Mouse (Mus musculus) lung, embryonic 14.5 days (tissue): ENCODE results near the gene Klhl12. TPM values are rescaled to one million over a fixed set of nuclear protein-coding genes. Genes with fewer than 3 reads are reported as not detected.

Experiments used
- ATAC-seq: fragments of 200-750 bp; cut with Nextera tagmentation; 2 replicates; pipeline ENCODE4 v1.8.0; 2017; ENCODE audit warnings: mild to moderate bottlenecking, moderate TSS enrichment, moderate library complexity; ENCODE audit not compliant: insufficient read depth
- DNase-seq: peaks from one replicate; pipeline ENCODE4 v3.0.0-alpha.2; 2015
- H3K27ac ChIP-seq: fragments of 300-500 bp; sonication (generic); 2 replicates; pipeline ENCODE4 v1.5.1; 2014; ENCODE audit warnings: low read depth, mild to moderate bottlenecking, moderate library complexity
- H3K27me3 ChIP-seq: fragments of 300-500 bp; sonication (generic); 2 replicates; pipeline ENCODE4 v1.6.1; 2014; ENCODE audit warnings: low read length, control low read depth; ENCODE audit not compliant: insufficient read depth
- H3K36me3 ChIP-seq: fragments of 300-500 bp; sonication (generic); 2 replicates; pipeline ENCODE4 v1.6.1; 2014; ENCODE audit warnings: control low read depth; ENCODE audit not compliant: insufficient read depth
- H3K4me1 ChIP-seq: fragments of 300-500 bp; sonication (generic); 2 replicates; pipeline ENCODE4 v1.6.1; 2014; ENCODE audit warnings: antibody characterized with exemption, control low read depth; ENCODE audit not compliant: insufficient read depth
- H3K4me2 ChIP-seq: fragments of 300-500 bp; sonication (generic); 2 replicates; pipeline ENCODE4 v1.6.1; 2014; ENCODE audit warnings: mild to moderate bottlenecking
- H3K4me3 ChIP-seq: fragments of 300-500 bp; sonication (generic); 2 replicates; pipeline ENCODE4 v1.5.1; 2014; ENCODE audit warnings: low read depth, low read length
- H3K9ac ChIP-seq: fragments of 300-500 bp; sonication (generic); 2 replicates; pipeline ENCODE4 v1.6.1; 2014
- H3K9me3 ChIP-seq: fragments of 300-500 bp; sonication (generic); 2 replicates; pipeline ENCODE4 v1.6.1; 2016; ENCODE audit warnings: low read depth, low read length, control low read depth
- CTCF ChIP-seq: IDR thresholded peaks from 2 replicates; pipeline ENCODE4 v1.5.1; 2016; ENCODE audit warnings: antibody characterized with exemption, low read depth
- WGBS: fragments of 180-500 bp; shearing (Covaris S2); extraction: QIAGEN DNeasy Blood & Tissue Kit; methylation state at CpG from one replicate; pipeline ENCODE4 v1.1.7; 2014; 5-methylcytosine and 5-hydroxymethylcytosine counted together
- polyA plus RNA-seq: library from polyadenylated mRNA; unstranded; fragments of >200 nt; fragmentation: Nextera tagmentation; extraction: Ambion mirVana; gene quantifications from 2 replicates; pipeline ENCODE4 v1.2.1, GENCODE M21; 2014

Gene Klhl12
- polyA plus RNA-seq, 1 experiment from 2014 or later, result 29.9 TPM

DNA sequence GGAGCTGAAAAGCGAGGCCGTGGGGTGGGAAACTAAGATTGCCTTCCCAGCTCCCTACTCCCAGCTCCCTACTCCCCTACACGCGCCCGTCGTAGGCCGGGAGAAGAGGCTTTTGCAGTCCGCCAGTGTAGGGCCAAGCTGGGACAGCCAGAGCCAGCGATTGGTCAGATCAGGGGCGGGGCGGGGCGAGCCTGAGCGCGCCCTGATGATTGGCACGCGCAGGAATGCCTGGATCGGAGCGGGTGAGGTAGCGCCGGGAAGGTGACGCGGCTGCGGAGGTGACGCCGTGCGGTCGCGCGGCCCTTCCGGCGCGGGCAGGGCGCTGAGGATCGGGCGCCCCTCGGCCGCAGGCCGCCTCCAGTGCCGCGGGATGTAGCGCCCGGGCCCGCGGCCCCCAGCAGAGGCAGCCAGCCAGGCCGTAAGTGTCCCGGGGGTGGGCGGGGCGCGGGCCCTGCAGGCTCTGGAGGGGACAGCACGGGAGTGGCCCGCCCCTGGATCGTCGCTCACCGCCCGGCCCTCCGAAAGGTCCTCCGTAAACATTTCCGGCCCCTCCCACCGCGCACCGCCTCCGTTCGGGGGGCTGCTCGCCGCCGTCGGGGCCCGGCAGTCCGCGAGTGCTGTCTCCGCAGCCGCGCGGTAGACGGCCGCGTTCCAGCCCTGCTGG, 40.0 kb upstream of the Klhl12 start, which contains the start of gene Adipor1:
Gene Adipor1, plus strand, starts transcription at position 211 of the 664 bp plus-strand sequence.
- H3K4me3 ChIP-seq, result peak within 1 kb of the TSS; percentile 83
- ATAC-seq (peak; percentile 100), DNase-seq (peak; percentile 96)
- no peaks in the 10 kb centered on the region for H3K9me3 ChIP-seq
- H3K27ac ChIP-seq, result peak within 1 kb of the TSS; percentile 96
- WGBS, result under 1% methylated on average over 74 of the region's 77 CpGs
- peaks cover 16% of the 10 kb centered on the region; the same call in 1 of the 2 replicates for H3K4me1 ChIP-seq
- peak within 1 kb of the TSS; percentile 87 for H3K4me2 ChIP-seq
- peaks cover 11% of the 10 kb centered on the region for H3K36me3 ChIP-seq
- no peaks in the 10 kb centered on the region for H3K27me3 ChIP-seq
- peak within 1 kb of the TSS; percentile 89 for H3K9ac ChIP-seq
- no peak for TF ChIP-seq CTCF

DNA sequence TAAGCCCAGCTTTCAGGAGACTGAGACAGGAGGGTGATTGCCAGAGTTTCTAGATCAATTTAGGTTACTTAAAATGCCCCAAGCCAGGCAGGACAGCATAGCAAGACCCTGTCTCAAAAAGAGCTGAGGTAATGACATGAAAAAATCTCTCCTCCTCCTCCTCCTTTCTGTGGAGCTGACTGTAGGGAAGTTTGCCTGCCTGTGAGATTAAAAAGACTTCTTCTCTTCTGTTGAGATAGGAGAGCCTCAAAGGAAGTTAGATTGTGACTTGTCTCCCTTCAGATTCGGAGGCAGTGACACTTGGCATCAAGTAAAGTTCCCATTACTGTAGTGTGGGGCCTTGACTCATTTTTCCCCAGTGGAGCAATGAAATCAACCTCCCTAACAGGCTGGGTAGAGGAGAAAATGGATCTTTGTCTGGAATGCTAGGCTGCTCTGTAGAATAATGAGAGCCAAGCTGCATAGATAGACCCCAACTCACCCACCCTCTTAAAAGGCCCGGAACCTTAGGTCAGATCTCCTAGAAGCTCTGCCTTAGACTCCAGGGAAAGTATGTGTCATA, 36.8 kb upstream of the Klhl12 start:
- ATAC-seq, result no peak
- Histone ChIP-seq H3K9ac (no peak overlapping the region), H3K4me3 (no peak overlapping the region)

DNA sequence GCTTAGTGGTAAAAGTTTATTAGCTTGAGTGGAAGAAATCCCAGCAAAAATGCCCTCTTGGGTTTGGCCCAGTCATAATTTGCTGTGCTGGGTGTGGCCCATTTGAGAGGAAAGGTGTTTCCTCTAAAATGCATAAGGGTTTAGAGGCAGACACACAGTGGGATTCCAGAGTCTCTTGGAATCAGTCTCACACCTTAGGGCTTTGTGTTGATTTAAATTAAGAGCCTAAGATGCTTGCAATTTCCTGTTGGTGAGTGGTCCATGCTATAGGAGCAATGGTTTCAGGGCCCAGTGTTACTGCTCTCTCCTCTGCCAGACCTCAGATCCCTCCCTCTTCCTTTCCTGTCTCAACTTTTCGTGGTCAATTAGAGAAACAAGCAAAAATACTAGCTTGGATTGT, 36.2 kb upstream of the Klhl12 start:
- no peak for ATAC-seq
- 20% methylated on average over 1 of the region's 1 CpGs for WGBS
- no peak overlapping the region for H3K4me2 ChIP-seq
- no peaks in the 10 kb centered on the region for H3K27me3 ChIP-seq
- peaks cover 15% of the 10 kb centered on the region; the same call in 1 of the 2 replicates for H3K4me1 ChIP-seq
- H3K9ac ChIP-seq, result no peak overlapping the region
- H3K9me3 ChIP-seq, result no peaks in the 10 kb centered on the region
- no peak overlapping the region for H3K27ac ChIP-seq
- no peak for TF ChIP-seq CTCF
- H3K4me3 ChIP-seq, result no peak overlapping the region
- H3K36me3 ChIP-seq, result peaks cover 14% of the 10 kb centered on the region
- DNase-seq, result no peak

More for the DNA sequence above, 36.8 kb upstream of the Klhl12 start:
- no peaks in the 10 kb centered on the region for H3K27me3 ChIP-seq
- WGBS, result 64% methylated on average over 2 of the region's 2 CpGs
- peak overlapping the region; percentile 54; the same call in 1 of the 2 replicates for H3K27ac ChIP-seq
- TF ChIP-seq CTCF, result no peak
- H3K36me3 ChIP-seq, result peaks cover 8% of the 10 kb centered on the region
- 0 out of 2 replicates have a peak overlapping the region, but pooled peaks have one; percentile 23 for H3K4me2 ChIP-seq
- H3K9me3 ChIP-seq, result no peaks in the 10 kb centered on the region
- no peak for DNase-seq
- H3K4me1 ChIP-seq, result peaks cover 16% of the 10 kb centered on the region; the same call in 1 of the 2 replicates

DNA sequence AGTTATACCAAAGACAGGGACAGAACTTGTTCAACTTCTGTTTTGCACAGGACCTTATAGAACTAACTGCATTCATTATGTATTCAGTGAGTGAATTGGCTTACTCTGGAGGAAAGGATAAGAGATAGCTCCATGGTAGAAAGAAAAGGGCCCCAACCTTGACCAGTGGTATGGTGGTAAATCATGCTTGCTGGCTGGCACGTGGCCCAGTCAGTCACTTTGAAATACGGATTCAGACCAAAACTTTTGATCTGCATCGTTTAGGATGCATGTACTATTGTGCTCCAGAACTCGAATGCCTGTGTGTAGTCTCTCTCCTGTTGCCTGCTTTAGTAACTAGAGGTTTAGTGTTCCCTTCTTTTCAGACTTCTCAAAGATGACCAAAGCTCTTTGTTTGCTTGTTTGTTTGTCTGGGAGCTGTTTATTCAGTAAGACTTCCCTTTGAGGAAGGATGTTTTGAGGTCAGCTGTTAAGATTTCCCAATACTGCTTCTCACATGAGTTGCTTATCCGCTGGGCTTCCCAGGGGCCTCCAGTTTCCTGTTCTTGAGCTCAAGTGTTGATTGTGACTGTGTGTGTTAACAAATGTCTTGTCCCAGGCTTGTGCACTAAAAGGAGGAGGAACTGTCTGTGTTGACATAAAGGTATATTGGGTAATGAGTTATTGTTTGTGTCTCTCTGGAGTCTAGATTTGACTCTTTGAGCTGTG, 35.4 kb upstream of the Klhl12 start:
- Histone ChIP-seq H3K4me1 (peaks cover 12% of the 10 kb centered on the region; the same call in 1 of the 2 replicates), H3K27me3 (no peaks in the 10 kb centered on the region), H3K36me3 (peaks cover 22% of the 10 kb centered on the region), H3K9me3 (no peaks in the 10 kb centered on the region), H3K4me3 (no peak overlapping the region), H3K4me2 (0 out of 2 replicates have a peak overlapping the region, but pooled peaks have one; percentile 7), H3K27ac (peak overlapping the region; percentile 7; the same call in 1 of the 2 replicates), H3K9ac (no peak overlapping the region)
- DNase-seq, result peak; percentile 61
- 33% methylated on average over 5 of the region's 5 CpGs for WGBS
- TF ChIP-seq CTCF, result no peak
- ATAC-seq, result no peak

DNA sequence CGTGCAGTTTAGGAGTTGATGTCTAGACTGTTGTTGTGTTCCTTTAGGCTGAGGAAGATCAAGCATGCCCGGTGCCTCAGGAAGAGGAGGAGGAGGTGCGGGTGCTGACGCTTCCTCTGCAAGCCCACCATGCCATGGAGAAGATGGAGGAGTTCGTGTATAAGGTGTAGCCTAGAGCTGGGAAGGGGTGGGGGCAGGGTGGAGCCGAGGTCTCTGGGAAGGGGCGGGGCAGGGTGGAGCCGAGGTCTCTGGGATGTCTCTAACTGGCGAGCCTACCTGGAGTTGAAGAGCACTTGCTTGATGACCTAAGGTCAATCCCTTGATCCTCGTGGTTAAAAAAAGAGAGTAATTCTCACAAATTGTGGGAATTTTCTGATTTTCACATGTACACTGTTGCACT, 31.4 kb upstream of the Klhl12 start:
- no peak overlapping the region for H3K4me2 ChIP-seq
- no peaks in the 10 kb centered on the region for H3K9me3 ChIP-seq
- no peak overlapping the region for H3K4me3 ChIP-seq
- no peak for DNase-seq
- H3K27me3 ChIP-seq, result no peaks in the 10 kb centered on the region
- no peak for ATAC-seq
- 63% methylated on average over 10 of the region's 10 CpGs for WGBS
- H3K36me3 ChIP-seq, result peaks cover 61% of the 10 kb centered on the region
- H3K9ac ChIP-seq, result no peak overlapping the region
- H3K27ac ChIP-seq, result no peak overlapping the region
- H3K4me1 ChIP-seq, result peaks cover 9% of the 10 kb centered on the region; the same call in 1 of the 2 replicates
- no peak for TF ChIP-seq CTCF

DNA sequence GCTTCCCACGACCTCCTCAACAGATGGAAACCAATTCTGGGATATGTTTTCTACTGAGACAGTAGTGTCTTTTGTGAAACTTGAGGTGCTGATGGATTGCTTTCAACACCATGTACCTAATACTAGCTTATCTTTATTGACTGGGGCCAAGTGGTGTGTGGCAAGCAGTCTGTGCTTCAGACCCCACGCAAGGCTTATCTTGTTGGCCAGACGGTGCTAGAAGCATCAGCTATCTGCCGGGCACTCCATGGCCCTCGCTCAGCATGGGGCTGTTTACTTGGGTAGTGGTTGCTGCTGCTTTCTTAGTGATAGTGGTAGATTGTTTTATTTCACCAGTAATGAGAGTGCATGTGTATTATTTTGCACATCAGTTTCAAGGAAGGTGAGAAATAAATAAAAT, 29.0 kb upstream of the Klhl12 start:
- Histone ChIP-seq H3K36me3 (peaks cover 84% of the 10 kb centered on the region), H3K9ac (no peak overlapping the region), H3K4me3 (no peak overlapping the region), H3K9me3 (no peaks in the 10 kb centered on the region), H3K27ac (no peak overlapping the region), H3K4me1 (no peaks in the 10 kb centered on the region), H3K27me3 (no peaks in the 10 kb centered on the region), H3K4me2 (no peak overlapping the region)
- 54% methylated on average over 5 of the region's 5 CpGs for WGBS
- ATAC-seq, result no peak
- no peak for TF ChIP-seq CTCF
- no peak for DNase-seq

DNA sequence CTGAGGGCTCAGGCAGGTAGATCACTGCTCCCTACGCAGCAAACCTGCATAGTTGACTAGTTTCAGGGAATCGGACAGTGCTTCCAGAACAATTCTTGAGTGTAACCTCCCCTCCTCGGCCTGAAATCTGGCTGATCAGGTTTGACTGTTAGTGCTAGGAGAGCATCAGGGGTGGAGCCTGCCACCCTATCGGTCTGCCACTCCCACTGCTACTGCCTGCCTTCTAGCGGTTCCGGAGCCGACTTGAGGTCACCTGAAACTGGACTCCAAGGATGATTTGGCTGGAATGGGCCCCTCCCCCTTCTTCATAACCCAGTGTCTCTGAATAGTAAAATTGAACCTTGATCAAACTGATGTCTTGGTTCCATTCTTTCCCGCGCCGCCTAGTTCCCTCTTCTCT, 22.3 kb upstream of the Klhl12 start:
- H3K4me1 ChIP-seq, result no peaks in the 10 kb centered on the region
- no peaks in the 10 kb centered on the region for H3K9me3 ChIP-seq
- no peak overlapping the region for H3K4me2 ChIP-seq
- TF ChIP-seq CTCF, result no peak
- peaks cover 58% of the 10 kb centered on the region for H3K36me3 ChIP-seq
- H3K9ac ChIP-seq, result no peak overlapping the region
- H3K27ac ChIP-seq, result no peak overlapping the region
- no peaks in the 10 kb centered on the region for H3K27me3 ChIP-seq
- ATAC-seq, result no peak
- no peak for DNase-seq
- no peak overlapping the region for H3K4me3 ChIP-seq
- 76% methylated on average over 10 of the region's 10 CpGs for WGBS
